Mouse (Mus musculus) brain, embryonic 18.5 days (tissue): Measurements from ENCODE around the gene Zbtb49.

Source experiments
- DNase-seq: peaks from one replicate; pipeline ENCODE4 v3.0.0-alpha.2; 2012; ENCODE audit warnings: low read depth, low spot score

The Zbtb49 gene

GRCm38 (mm10) chr5:38195941-38196340, 24.3 kb downstream of the Zbtb49 start:
- DNase-seq = no peak

DNA sequence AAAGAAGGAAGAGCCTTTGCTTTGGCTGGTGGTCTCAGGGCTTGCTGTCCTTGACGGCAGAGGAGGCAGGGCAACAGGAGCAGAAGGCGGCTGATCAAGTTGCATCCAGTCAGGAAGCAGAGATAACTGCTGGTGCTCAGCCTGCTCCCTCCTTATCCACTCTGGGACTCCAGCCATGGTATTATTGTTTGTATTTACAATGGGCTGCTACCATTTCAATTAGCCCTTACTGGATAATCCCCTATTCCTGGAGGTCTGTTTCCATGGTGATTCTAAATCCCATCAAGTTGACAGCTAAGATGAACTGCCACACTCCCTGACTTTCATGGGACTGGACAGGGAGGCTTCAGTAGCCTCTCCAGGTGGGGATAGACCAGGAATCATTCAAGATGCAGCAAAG, 25.3 kb downstream of the Zbtb49 start:
- DNase-seq = no peak

- no peak for DNase-seq
Observed at GRCm38 (mm10) chr5:38190907-38191306, 29.4 kb downstream of the Zbtb49 start.

- DNase-seq = no peak
Observed at GRCm38 (mm10) chr5:38187006-38187405, 33.3 kb downstream of the Zbtb49 start.

- no peak for DNase-seq
Observed at GRCm38 (mm10) chr5:38184688-38185285, 35.5 kb downstream of the Zbtb49 start.

- DNase-seq = no peak
Observed at GRCm38 (mm10) chr5:38174256-38174912, 45.9 kb downstream of the Zbtb49 start.

DNA sequence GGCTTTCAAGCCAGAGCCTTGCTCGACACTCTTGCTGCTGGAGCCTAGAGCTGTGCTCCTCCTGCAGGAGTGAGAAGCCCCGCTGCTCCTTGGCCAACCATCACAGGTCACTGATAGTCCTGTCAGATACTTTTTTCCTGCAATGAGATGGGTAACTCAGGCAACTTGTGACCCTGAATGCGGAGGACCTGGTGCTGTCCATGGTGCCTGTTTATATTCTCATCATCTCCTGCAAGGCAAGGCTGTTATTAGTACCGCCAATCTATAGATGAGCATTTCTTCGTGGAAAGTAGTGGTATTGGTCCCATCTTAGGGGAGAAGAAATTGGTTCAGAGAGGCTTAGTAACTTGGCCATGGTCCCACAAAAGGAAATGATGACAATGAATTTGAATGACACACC, 46.5 kb downstream of the Zbtb49 start:
- DNase-seq = no peak

DNA sequence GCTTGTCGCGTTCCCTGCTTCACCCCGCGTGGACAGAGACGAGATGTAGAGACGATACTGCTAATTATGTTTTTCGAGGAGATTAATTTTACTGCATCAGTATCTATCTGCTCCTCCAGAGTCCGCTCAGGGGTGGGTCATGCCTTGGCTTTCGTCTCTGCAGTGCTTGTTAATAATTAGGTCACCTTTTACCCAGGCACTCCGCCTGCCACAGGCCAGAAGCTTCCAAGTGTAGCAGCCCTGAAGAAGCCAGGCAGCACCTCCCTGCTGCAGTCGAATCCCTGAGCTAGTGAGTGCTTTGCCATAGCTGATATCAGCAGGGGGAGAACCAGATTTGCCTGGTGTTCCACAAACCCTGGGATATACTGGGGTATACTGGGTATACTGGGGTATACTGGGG, 51.8 kb downstream of the Zbtb49 start:
- no peak for DNase-seq

DNA sequence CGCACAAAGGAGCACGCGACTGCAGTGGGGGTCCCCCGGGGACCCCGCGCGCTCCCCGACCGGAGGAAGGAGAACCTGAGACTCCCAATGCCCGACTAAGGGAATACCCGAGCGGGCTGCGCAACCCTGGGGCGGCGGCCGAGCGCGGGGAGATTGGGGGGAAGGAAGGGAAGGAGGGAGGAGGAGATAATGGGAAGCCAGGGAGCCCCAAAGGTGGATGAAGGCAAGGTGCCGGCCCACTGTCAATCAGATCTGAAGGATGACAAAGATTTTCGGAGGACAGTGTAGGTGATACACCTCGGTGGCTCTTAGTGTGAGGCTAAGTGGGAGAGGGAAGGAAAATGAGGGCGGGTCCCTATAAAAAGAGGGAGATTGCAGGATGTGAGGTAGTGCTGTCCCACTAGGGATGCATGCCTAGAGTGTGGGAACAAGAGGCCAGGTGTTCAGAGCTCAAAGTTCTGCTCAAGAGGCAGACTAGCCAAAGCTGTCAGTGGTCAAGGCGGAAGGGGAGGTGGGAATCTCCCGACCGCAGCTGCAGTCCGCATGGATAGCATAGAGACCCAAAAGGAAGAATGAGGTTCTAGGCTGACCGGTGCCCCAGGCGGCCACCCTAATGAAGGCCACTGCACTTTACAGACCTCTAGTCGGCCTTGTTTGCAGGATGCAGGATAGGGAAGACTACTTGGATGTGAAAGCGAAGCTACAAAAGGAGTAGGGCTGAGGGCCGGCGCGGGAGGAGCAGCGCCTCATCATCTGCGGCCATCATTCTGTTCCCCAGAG, 60.4 kb downstream of the Zbtb49 start, which contains the start of gene Nsg1:
Gene Nsg1 (minus strand): TSS at position 274 of the 780 bp plus-strand sequence.
- peak; percentile 36 for DNase-seq

GRCm38 (mm10) chr5:38158947-38159633, 61.2 kb downstream of the Zbtb49 start:
- peak; percentile 84 for DNase-seq

GRCm38 (mm10) chr5:38158501-38158946, 61.7 kb downstream of the Zbtb49 start:
- peak; percentile 72 for DNase-seq

DNA sequence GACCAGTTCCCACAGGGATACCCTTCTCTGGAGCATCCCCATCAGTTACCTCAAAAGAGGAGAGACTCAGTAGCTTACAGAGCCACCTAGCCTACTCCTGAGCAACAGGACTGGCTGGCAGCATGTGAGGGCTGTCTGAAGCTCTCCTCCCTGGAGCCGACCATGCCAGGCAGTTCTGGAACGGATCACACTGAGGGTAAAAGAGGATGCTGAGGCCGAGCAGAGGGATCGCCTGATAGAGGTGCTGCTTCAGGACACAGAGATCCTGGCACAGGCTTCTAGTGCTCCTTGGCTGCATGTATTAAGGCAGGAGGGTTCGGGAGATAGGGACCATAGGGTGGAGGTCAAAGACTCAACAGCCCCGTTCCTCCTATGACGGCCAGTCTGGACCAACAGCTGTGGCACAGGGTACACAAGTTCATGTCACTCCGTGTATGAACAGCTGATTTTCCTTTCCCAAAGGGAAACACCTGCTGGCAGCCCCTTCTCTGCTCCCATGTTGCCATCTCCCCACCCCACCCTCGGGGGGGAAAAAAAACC, 62.7 kb downstream of the Zbtb49 start:
- no peak for DNase-seq

- no peak for DNase-seq
Observed at GRCm38 (mm10) chr5:38153636-38154035, 66.6 kb downstream of the Zbtb49 start.

GRCm38 (mm10) chr5:38152201-38153108, 67.8 kb downstream of the Zbtb49 start:
- DNase-seq = no peak

DNA sequence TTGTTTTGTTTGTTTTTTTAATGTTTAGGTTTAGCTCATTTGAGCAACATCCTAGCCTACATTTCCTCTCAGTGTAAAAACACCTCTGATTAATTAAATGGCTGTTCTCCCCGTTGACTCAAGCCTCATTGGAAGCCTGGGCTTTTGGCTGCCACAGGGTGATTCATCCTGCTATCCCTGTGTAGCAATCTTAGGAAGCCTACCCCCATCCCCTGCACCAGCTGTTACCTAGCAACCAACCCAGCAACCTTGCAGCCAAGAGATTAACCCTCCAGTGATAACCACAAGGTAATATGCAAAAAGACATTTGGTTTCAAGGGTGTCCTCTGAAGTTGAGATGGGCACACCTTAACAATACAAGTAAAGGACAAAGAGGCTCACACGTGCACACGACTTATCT, 69.0 kb downstream of the Zbtb49 start:
- DNase-seq = no peak

- no peak for DNase-seq
Observed at GRCm38 (mm10) chr5:38146524-38146923, 73.7 kb downstream of the Zbtb49 start.

DNA sequence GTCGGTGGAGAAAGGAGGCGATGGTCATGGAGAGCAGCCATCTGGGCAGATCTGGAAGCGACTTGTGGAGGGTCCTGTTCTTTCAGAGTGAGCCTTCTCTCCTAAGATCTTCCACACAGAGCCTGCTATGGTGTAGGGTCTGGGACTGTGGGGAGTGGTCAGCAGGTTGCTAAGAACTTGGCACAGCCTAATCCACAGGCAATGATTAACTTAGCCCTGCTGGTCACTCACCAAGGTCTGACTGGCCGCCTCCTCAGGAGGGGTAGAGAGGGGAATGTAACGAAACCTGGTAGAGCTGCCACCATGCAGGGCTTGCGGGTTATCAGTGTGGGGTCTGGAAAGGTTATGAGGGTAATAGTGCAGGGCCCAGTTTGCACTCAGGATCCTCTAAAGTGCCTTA, 79.4 kb downstream of the Zbtb49 start:
- no peak for DNase-seq
